Mouse (Mus musculus): ENCODE results near the gene Obsl1. TPM values are rescaled to one million over a fixed set of nuclear protein-coding genes. Genes with fewer than 3 reads are reported as not detected.
A peak's percentile ranks its signal among the peaks of the same experiment; 100 is the strongest.

The Obsl1 gene
- polyA plus RNA-seq, 1 experiment: 6.4 TPM

DNA sequence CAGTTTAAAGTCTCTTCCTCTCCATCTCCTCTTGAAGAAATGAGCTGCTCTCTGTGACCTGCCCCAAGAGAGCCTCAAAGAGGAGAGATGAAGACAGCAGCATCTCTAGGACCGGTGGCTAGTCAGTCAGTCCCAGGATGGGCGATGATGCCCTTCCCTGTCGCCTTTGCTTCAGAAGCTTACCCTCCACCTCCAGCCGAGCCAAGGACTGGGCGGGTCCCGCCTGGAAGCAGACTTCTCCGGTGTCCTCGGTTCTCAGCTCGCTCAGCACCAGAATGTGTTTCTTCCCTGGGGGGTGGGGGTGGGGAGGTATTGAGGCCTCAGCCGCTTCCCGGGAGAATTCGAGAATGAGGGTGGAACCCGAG lies 19.2 kb downstream of the Obsl1 start:
- Histone ChIP-seq H3K4me3 (ENCODE audit: insufficient read depth, low read depth, low read length) (peak overlapping the region; percentile 48), H3K27ac (ENCODE audit: insufficient read depth, low read depth, low read length) (no peak overlapping the region), H3K4me1 (ENCODE audit: control insufficient read depth, insufficient read depth, low read length) (peaks cover 8% of the 10 kb centered on the region), H3K27me3 (replicated peaks; ENCODE audit: control insufficient read depth, insufficient read depth, low read length) (no peaks in the 10 kb centered on the region), H3K36me3 (ENCODE audit: control insufficient read depth, insufficient read depth, low read length) (no peaks in the 10 kb centered on the region)
- WGBS: 3% methylated on average over 13 of the region's 13 CpGs
- no peak for TF ChIP-seq CTCF (conservative IDR thresholded peaks at IDR 0.05; ENCODE audit: insufficient read depth, insufficient read length, low read depth, low read length)
- TF ChIP-seq POLR2A (IDR thresholded peaks at IDR 0.05; ENCODE audit: low read depth, low read length): no peak
- no peak for DNase-seq

DNA sequence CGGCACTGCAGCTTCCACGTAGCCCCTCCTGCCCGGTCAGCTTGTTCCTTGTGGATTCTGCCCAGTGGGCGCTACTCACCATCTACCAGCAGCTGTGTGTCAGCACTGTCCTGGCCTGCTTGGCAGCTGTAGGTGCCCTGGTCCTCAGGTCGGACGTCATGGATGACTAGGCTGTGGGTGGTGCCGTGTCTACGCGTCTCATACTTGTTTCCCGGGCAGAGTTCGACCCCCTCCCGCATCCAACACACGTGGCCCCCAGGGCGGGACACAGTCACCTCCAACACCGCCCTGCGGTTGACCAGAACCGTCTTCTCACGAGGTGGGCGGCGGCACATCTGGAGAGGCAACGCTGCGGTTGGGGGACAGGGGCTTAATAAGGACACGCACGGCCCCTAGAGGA lies 19.7 kb downstream of the Obsl1 start:
- Histone ChIP-seq H3K4me3 (ENCODE audit: insufficient read depth, low read depth, low read length) (no peak overlapping the region), H3K4me1 (ENCODE audit: control insufficient read depth, insufficient read depth, low read length) (peaks cover 8% of the 10 kb centered on the region), H3K27me3 (replicated peaks; ENCODE audit: control insufficient read depth, insufficient read depth, low read length) (no peaks in the 10 kb centered on the region), H3K27ac (ENCODE audit: insufficient read depth, low read depth, low read length) (no peak overlapping the region), H3K36me3 (ENCODE audit: control insufficient read depth, insufficient read depth, low read length) (no peaks in the 10 kb centered on the region)
- peak; percentile 67 for DNase-seq
- 12% methylated on average over 24 of the region's 24 CpGs for WGBS
- TF ChIP-seq CTCF (conservative IDR thresholded peaks at IDR 0.05; ENCODE audit: insufficient read depth, insufficient read length, low read depth, low read length): no peak
- TF ChIP-seq POLR2A (IDR thresholded peaks at IDR 0.05; ENCODE audit: low read depth, low read length): no peak

DNA sequence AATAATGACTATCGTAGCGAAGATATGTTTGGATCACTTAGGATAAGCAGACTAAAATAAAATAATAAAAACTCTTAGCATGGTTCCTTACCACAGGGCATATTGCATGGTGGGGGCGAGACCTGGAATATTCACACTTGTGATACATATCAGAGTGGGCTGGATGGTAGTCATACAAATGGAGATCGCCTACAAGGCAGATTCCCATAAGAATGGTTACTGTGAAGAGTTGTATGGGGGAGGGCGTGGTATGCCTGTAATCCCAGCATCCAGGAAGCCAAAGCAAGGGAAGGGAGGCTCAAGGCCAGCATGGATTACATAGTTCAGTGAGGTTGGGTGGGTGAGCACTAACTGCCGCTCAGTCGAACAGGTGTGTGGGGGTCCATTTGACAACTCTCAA lies 25.5 kb downstream of the Obsl1 start:
- TF ChIP-seq CTCF (conservative IDR thresholded peaks at IDR 0.05; ENCODE audit: insufficient read depth, insufficient read length, low read depth, low read length): no peak
- TF ChIP-seq POLR2A (IDR thresholded peaks at IDR 0.05; ENCODE audit: low read depth, low read length): no peak
- Histone ChIP-seq H3K27me3 (replicated peaks; ENCODE audit: control insufficient read depth, insufficient read depth, low read length) (no peaks in the 10 kb centered on the region), H3K4me3 (ENCODE audit: insufficient read depth, low read depth, low read length) (no peak overlapping the region), H3K4me1 (ENCODE audit: control insufficient read depth, insufficient read depth, low read length) (peaks cover 8% of the 10 kb centered on the region; the same call in 1 of the 2 replicates), H3K27ac (ENCODE audit: insufficient read depth, low read depth, low read length) (no peak overlapping the region), H3K36me3 (ENCODE audit: control insufficient read depth, insufficient read depth, low read length) (no peaks in the 10 kb centered on the region)
- WGBS: 87% methylated on average over 7 of the region's 7 CpGs
- no peak for DNase-seq

DNA sequence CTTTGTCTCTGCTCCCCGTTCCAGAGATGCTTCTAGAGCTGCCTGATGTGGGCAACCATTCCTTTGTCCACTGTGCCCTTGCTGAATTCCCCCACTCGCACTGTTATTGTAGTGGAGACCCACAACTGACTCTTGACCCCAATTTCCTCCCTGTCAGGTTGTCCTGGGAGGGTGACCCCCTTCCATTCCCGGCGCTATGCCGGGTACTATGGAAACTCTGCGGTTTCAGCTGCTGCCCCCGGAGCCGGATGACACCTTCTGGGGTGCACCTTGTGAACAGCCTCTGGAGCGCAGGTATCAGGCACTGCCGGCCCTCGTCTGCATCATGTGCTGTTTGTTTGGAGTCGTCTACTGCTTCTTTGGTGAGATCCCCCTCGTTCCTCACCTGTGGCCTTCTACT lies 26.2 kb downstream of the Obsl1 start:
- TF ChIP-seq POLR2A (IDR thresholded peaks at IDR 0.05; ENCODE audit: low read depth, low read length): no peak
- no peak for TF ChIP-seq CTCF (conservative IDR thresholded peaks at IDR 0.05; ENCODE audit: insufficient read depth, insufficient read length, low read depth, low read length)
- H3K27ac ChIP-seq (ENCODE audit: insufficient read depth, low read depth, low read length): no peak overlapping the region
- H3K27me3 ChIP-seq (replicated peaks; ENCODE audit: control insufficient read depth, insufficient read depth, low read length): no peaks in the 10 kb centered on the region
- DNase-seq: no peak
- 17% methylated on average over 13 of the region's 13 CpGs for WGBS
- H3K36me3 ChIP-seq (ENCODE audit: control insufficient read depth, insufficient read depth, low read length): no peaks in the 10 kb centered on the region
- H3K4me3 ChIP-seq (ENCODE audit: insufficient read depth, low read depth, low read length): no peak overlapping the region
- peaks cover 8% of the 10 kb centered on the region; the same call in 1 of the 2 replicates for H3K4me1 ChIP-seq (ENCODE audit: control insufficient read depth, insufficient read depth, low read length)

DNA sequence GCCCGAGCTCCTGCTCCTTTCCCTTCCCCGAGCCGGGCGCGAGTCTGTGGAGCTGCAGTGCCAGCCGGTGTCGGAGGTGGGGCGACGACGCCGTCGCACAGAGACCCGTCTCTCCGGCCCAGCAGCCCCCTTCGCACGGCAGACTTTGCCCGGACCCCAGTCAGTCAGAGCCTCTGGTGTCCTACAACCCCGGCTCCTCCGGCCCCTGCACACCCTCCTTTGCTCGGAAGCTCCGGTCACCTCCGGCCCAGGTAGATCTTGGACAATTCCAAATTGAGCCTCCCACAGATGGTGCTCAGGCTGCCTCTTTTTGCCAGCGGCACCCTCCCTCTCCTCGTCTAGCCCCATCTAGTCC lies 26.6 kb downstream of the Obsl1 start:
- WGBS: under 1% methylated on average over 24 of the region's 24 CpGs
- Histone ChIP-seq H3K36me3 (ENCODE audit: control insufficient read depth, insufficient read depth, low read length) (no peaks in the 10 kb centered on the region), H3K4me1 (ENCODE audit: control insufficient read depth, insufficient read depth, low read length) (peaks cover 8% of the 10 kb centered on the region; the same call in 1 of the 2 replicates), H3K4me3 (ENCODE audit: insufficient read depth, low read depth, low read length) (peak overlapping the region; percentile 39; the same call in 1 of the 2 replicates), H3K27ac (ENCODE audit: insufficient read depth, low read depth, low read length) (no peak overlapping the region), H3K27me3 (replicated peaks; ENCODE audit: control insufficient read depth, insufficient read depth, low read length) (no peaks in the 10 kb centered on the region)
- no peak for TF ChIP-seq POLR2A (IDR thresholded peaks at IDR 0.05; ENCODE audit: low read depth, low read length)
- TF ChIP-seq CTCF (conservative IDR thresholded peaks at IDR 0.05; ENCODE audit: insufficient read depth, insufficient read length, low read depth, low read length): no peak
- no peak for DNase-seq

DNA sequence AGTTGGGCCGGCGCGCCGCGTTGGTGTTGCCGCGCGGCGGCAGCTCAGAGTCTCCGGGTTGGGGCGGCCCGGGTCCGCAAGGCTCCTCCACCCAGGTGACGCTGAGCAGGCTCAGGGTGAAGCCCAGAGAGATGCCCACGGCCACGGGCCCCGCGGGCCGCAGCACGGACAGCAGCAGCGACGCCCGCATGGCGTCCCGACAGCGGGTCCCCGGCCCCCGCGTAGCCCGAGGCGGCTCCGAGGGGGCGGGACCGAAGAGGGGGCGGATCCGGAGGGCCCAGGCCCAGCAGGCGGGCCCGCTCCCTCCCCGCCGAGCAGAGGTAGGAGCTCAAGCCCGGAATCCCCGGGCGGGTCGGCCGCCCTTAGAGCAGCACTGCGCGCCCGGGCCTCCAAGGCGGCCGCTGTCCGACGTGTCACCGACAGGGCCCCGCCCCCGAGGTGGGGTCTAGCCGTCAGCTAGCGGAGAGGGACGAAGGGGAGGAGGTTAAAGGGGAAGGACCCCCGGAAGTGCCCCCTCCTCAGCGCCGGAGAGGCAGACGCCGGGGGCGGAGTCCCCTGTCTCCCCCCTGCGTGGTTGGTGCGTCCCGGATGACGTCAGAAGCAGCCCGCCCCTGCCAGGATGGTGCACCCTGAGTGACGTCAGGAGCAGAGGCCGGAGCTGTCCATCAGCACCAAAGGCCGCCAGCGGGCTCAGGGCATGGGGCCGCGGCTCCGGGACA lies 27.2 kb downstream of the Obsl1 start, which contains the start of the genes Chpf and Tmem198:
TSS of gene Chpf (minus strand) at position 392 of the 719 bp plus-strand sequence.
TSS of gene Tmem198 (plus strand) at position 617 of the 719 bp plus-strand sequence.
- under 1% methylated on average over 76 of the region's 76 CpGs for WGBS
- TF ChIP-seq CTCF (conservative IDR thresholded peaks at IDR 0.05; ENCODE audit: insufficient read depth, insufficient read length, low read depth, low read length): no peak
- TF ChIP-seq POLR2A (IDR thresholded peaks at IDR 0.05; ENCODE audit: low read depth, low read length): no peak
- peaks cover 8% of the 10 kb centered on the region; the same call in 1 of the 2 replicates for H3K4me1 ChIP-seq (ENCODE audit: control insufficient read depth, insufficient read depth, low read length)
- H3K27me3 ChIP-seq (replicated peaks; ENCODE audit: control insufficient read depth, insufficient read depth, low read length): no peaks in the 10 kb centered on the region
- no peaks in the 10 kb centered on the region for H3K36me3 ChIP-seq (ENCODE audit: control insufficient read depth, insufficient read depth, low read length)
- DNase-seq: peak; percentile 98
- peak within 1 kb of the TSS; percentile 71 for H3K4me3 ChIP-seq (ENCODE audit: insufficient read depth, low read depth, low read length)
- H3K27ac ChIP-seq (ENCODE audit: insufficient read depth, low read depth, low read length): peak within 1 kb of the TSS; percentile 66

DNA sequence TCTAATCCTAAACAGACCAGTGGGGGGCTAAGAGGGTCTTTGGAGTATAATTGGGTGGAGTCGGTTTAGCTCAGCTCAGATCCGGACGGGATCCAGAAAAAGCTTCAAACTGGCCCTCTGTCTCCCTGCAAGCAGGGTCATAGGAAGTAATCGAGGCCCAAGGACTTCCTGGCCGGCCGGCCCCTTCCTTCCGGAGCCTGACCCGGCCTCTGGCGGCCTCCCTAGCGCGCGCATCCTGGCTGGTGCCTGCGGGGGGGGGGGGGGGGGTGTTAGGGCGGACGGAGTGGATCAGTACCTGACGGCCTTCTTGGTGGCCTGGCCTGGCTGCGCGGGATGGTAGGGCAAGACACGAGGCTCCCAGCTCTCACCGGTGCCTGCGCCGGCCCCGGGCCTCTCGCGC lies 27.8 kb downstream of the Obsl1 start:
- peak overlapping the region; percentile 66; the same call in 1 of the 2 replicates for H3K27ac ChIP-seq (ENCODE audit: insufficient read depth, low read depth, low read length)
- DNase-seq: peak; percentile 73
- under 1% methylated on average over 25 of the region's 25 CpGs for WGBS
- H3K36me3 ChIP-seq (ENCODE audit: control insufficient read depth, insufficient read depth, low read length): no peaks in the 10 kb centered on the region
- peaks cover 8% of the 10 kb centered on the region; the same call in 1 of the 2 replicates for H3K4me1 ChIP-seq (ENCODE audit: control insufficient read depth, insufficient read depth, low read length)
- TF ChIP-seq POLR2A (IDR thresholded peaks at IDR 0.05; ENCODE audit: low read depth, low read length) (no peak), CTCF (conservative IDR thresholded peaks at IDR 0.05; ENCODE audit: insufficient read depth, insufficient read length, low read depth, low read length) (no peak)
- peak overlapping the region; percentile 71 for H3K4me3 ChIP-seq (ENCODE audit: insufficient read depth, low read depth, low read length)
- H3K27me3 ChIP-seq (replicated peaks; ENCODE audit: control insufficient read depth, insufficient read depth, low read length): no peaks in the 10 kb centered on the region
